Mouse (Mus musculus) neural tube, postnatal 0 days (tissue): Measurements from ENCODE around the gene Nvl. TPM values are rescaled to one million over a fixed set of nuclear protein-coding genes. Genes with fewer than 3 reads are reported as not detected.

Source experiments
- polyA plus RNA-seq: library from polyadenylated mRNA; unstranded; fragments of >200 nt; fragmentation: Nextera tagmentation; extraction: Ambion mirVana; gene quantifications from 2 replicates; pipeline ENCODE4 v1.2.1, GENCODE M21; 2015

The Nvl gene
- 27.4 and 31.2 TPM in 2 replicates for polyA plus RNA-seq

GRCm38 (mm10) chr1:181143950-181144836 is at the start of gene Nvl, which contains the start of gene Cnih4:
Nvl (minus strand) TSS chr1:181144204.
Cnih4 (plus strand) TSS chr1:181144693.

GRCm38 (mm10) chr1:181050937-181051336 is 93.1 kb downstream of the Nvl start, which contains the start of gene 9130409I23Rik:
9130409I23Rik (plus strand) TSS chr1:181051237.

Other genes starting within 250 kb of the Nvl start
- 62.8 and 68.7 TPM in 2 replicates for gene Pycr2, start 239.9 kb downstream of the Nvl start, polyA plus RNA-seq
- gene Lefty1, start 209.2 kb downstream of the Nvl start, polyA plus RNA-seq: 0.23 and 1.1 TPM in 2 replicates
- 3.5 and 3.6 TPM in 2 replicates for gene Tmem63a, start 201.9 kb downstream of the Nvl start, polyA plus RNA-seq
- gene Ephx1, start 123.3 kb downstream of the Nvl start, polyA plus RNA-seq: 14.4 and 17.8 TPM in 2 replicates
- gene 9130409I23Rik, start 93.0 kb downstream of the Nvl start, polyA plus RNA-seq: not detected in 2 replicates
- 60.3 and 60.9 TPM in 2 replicates for gene Cnih4, start 489 bp upstream of the Nvl start, polyA plus RNA-seq
- gene Wdr26, start 67.8 kb upstream of the Nvl start, polyA plus RNA-seq: 42.3 and 47.1 TPM in 2 replicates
- gene Cnih3, start 208.4 kb upstream of the Nvl start, polyA plus RNA-seq: 18.6 and 21.6 TPM in 2 replicates